Mouse (Mus musculus) heart, adult 8-10 months (tissue): ENCODE data around the gene Ugdh. TPM values are rescaled to one million over a fixed set of nuclear protein-coding genes. Genes with fewer than 3 reads are reported as not detected.

Source experiments
- total RNA-seq, 4 experiments: library from RNA; stranded (reverse); gene quantifications; 2 replicates each; pipeline ENCODE4 v1.2.4; 2022

Gene Ugdh
- total RNA-seq, 4 experiments from 2014 or later = 11.3 to 13.9 (median 12.7) TPM

Other genes with a start within 250 kb of the Ugdh start
- 1 to 10 TPM in 2 of 4 experiments, under 1 TPM in 2; 0.66 to 2.3 (median 1.2) TPM for gene Wdr19, start 236.3 kb downstream of the Ugdh start, total RNA-seq
- gene Rfc1, start 100.3 kb downstream of the Ugdh start, total RNA-seq = 10 to 100 TPM; 28.2 to 40.0 (median 37.1) TPM
- gene Klb, start 87.6 kb downstream of the Ugdh start, total RNA-seq = under 1 TPM in 1 of 4 experiments, not detected in 3; 0.20 TPM
- gene Rpl9, start 44.5 kb downstream of the Ugdh start, total RNA-seq = 100 to 1,000 TPM; 607 to 701 (median 666) TPM
- 10 to 100 TPM; 48.0 to 56.8 (median 54.2) TPM for gene Lias, start 44.5 kb downstream of the Ugdh start, total RNA-seq
- 1 to 10 TPM in 2 of 4 experiments, not detected in 2; 3.1 to 6.3 TPM for gene Gm43552, start 56.9 kb upstream of the Ugdh start, total RNA-seq
- gene Smim14, start 101.2 kb upstream of the Ugdh start, total RNA-seq = 100 to 1,000 TPM in 1 of 4 experiments, 10 to 100 TPM in 3; 92.2 to 104 (median 96.7) TPM
- gene Ube2k, start 101.3 kb upstream of the Ugdh start, total RNA-seq = 10 to 100 TPM; 51.6 to 68.1 (median 54.5) TPM